Mouse (Mus musculus) embryonic facial prominence, embryonic 14.5 days (tissue): ENCODE data around the gene 2310046K23Rik. TPM values are rescaled to one million over a fixed set of nuclear protein-coding genes. Genes with fewer than 3 reads are reported as not detected.
"Not testable (repeated sequence)": the region's sequence is repeated elsewhere in the genome, so short reads cannot be mapped to it uniquely, and the experiment has no call there.

Experiments
- ATAC-seq: fragments of 200-750 bp; cut with Nextera tagmentation; 2 replicates; pipeline ENCODE4 v1.8.0; 2017; ENCODE audit warnings: low read depth, moderate number of reproducible peaks, moderate TSS enrichment
- DNase-seq: peaks from one replicate; pipeline ENCODE4 v3.0.0-alpha.2; 2015; ENCODE audit warnings: low spot score
- H3K27ac ChIP-seq: fragments of 300-500 bp; sonication (generic); replicated peaks from 2 replicates; pipeline ENCODE4 v1.5.1; 2014; ENCODE audit warnings: low read depth, mild to moderate bottlenecking, low read length, moderate library complexity
- H3K27me3 ChIP-seq: fragments of 300-500 bp; sonication (generic); replicated peaks from 2 replicates; pipeline ENCODE4 v1.6.1; 2014; ENCODE audit warnings: low read length; ENCODE audit not compliant: control insufficient read depth, insufficient read depth
- H3K36me3 ChIP-seq: fragments of 300-500 bp; sonication (generic); 2 replicates; pipeline ENCODE4 v1.6.1; 2014; ENCODE audit warnings: low read length, mixed read lengths; ENCODE audit not compliant: control insufficient read depth, insufficient read depth
- H3K4me1 ChIP-seq: fragments of 300-500 bp; sonication (generic); 2 replicates; pipeline ENCODE4 v1.6.1; 2014; ENCODE audit warnings: antibody characterized with exemption, low read length; ENCODE audit not compliant: control insufficient read depth, insufficient read depth
- H3K4me2 ChIP-seq: fragments of 300-500 bp; sonication (generic); 2 replicates; pipeline ENCODE4 v1.6.1; 2014; ENCODE audit warnings: low read depth, mild to moderate bottlenecking, low read length, moderate library complexity, mixed read lengths
- H3K4me3 ChIP-seq: fragments of 300-500 bp; sonication (generic); 2 replicates; pipeline ENCODE4 v1.5.1; 2014; ENCODE audit warnings: low read depth, mild to moderate bottlenecking, low read length
- H3K9ac ChIP-seq: fragments of 300-500 bp; sonication (generic); 2 replicates; pipeline ENCODE4 v1.6.1; 2014; ENCODE audit warnings: low read depth, mild to moderate bottlenecking, low read length, moderate library complexity, mixed read lengths
- H3K9me3 ChIP-seq: fragments of 300-500 bp; sonication (generic); 2 replicates; pipeline ENCODE4 v1.6.1; 2016; ENCODE audit warnings: low read length; ENCODE audit not compliant: control insufficient read depth
- WGBS: fragments of 180-500 bp; shearing (Covaris S2); extraction: QIAGEN DNeasy Blood & Tissue Kit; methylation state at CpG from one replicate; pipeline ENCODE4 v1.1.7; 2014; 5-methylcytosine and 5-hydroxymethylcytosine counted together
- polyA plus RNA-seq: library from polyadenylated mRNA; unstranded; fragments of >200 nt; fragmentation: Nextera tagmentation; extraction: Ambion mirVana; gene quantifications from 2 replicates; pipeline ENCODE4 v1.2.1, GENCODE M21; 2014

Gene 2310046K23Rik
- polyA plus RNA-seq, 1 experiment from 2014 or later: 0.89 TPM

DNA sequence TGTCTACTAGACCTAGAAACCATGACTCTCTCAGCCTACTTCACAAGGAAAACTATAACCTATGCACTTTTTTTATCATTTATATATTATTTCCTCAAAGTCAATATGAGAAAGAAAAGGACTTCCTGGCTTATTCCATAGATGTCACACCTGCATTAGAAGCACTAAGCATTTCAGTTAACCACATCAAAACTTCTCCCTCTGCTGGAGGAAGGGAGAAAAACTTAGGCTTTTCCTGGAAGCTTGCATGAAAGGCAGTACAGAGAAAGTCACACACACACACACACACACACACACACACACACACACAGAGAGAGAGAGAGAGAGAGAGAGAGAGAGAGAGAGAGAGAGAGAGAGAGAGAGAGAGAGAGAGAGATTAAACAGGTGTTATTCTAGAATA lies 22.0 kb downstream of the 2310046K23Rik start:
- Histone ChIP-seq H3K27me3 (no peaks in the 10 kb centered on the region), H3K36me3 (no peaks in the 10 kb centered on the region), H3K4me1 (no peaks in the 10 kb centered on the region), H3K27ac (no peak overlapping the region), H3K9ac (no peak overlapping the region), H3K9me3 (no peaks in the 10 kb centered on the region), H3K4me2 (no peak overlapping the region), H3K4me3 (no peak overlapping the region)
- ATAC-seq (no peak), DNase-seq (peak; percentile 16)

GRCm38 (mm10) chr3:92510786-92511185 lies 23.5 kb downstream of the 2310046K23Rik start:
- no peaks in the 10 kb centered on the region for H3K9me3 ChIP-seq
- no peak overlapping the region for H3K4me3 ChIP-seq
- no peak for ATAC-seq
- H3K4me1 ChIP-seq: no peaks in the 10 kb centered on the region
- no peaks in the 10 kb centered on the region for H3K36me3 ChIP-seq
- no peak overlapping the region for H3K4me2 ChIP-seq
- no peak overlapping the region for H3K9ac ChIP-seq
- DNase-seq: peak; percentile 40
- no peaks in the 10 kb centered on the region for H3K27me3 ChIP-seq
- H3K27ac ChIP-seq: no peak overlapping the region

DNA sequence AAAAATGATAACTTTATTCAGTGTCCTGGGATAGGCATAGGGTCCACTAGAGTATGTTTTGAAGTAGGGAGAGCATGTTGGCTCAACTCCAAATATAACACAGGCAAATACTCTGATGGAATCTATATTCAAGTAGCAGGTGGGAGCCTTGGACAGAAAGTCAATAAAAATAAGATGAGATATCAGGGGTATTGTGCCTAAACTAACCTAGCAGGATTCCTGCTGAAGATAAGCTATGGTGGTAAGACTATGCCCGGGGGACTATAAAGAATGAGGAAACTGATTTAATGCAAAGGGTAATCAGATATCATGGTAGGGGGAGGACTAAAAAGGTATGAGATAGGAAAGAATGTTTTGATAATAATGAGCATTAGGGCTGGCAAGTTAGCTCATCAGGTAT lies 26.1 kb downstream of the 2310046K23Rik start:
- no peaks in the 10 kb centered on the region for H3K36me3 ChIP-seq
- ATAC-seq: no peak

DNA sequence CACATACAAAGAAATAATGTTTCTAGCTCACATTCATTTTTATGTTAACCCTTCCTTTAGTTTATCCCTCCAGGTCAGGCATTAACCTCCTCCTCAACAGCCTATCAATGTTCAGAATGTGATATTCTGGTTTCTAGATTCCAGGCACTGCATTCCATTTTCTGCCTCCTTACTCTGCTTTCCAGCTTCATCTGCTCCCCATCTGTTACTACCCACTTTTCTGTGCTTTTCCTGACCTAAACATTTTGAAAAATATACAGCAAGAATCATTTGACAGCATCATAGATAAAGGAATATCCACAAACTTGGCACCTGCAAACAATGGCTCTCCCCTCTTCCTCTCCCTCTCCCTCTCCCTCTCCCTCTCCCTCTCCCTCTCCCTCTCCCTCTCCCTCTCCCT lies 30.8 kb downstream of the 2310046K23Rik start:
- DNase-seq: no peak
- Histone ChIP-seq H3K4me2 (no peak overlapping the region), H3K9me3 (no peaks in the 10 kb centered on the region), H3K36me3 (no peaks in the 10 kb centered on the region), H3K4me1 (no peaks in the 10 kb centered on the region), H3K4me3 (no peak overlapping the region), H3K9ac (no peak overlapping the region), H3K27ac (no peak overlapping the region), H3K27me3 (no peaks in the 10 kb centered on the region)
- no peak for ATAC-seq

More for the DNA sequence above, 26.1 kb downstream of the 2310046K23Rik start:
- WGBS: 78% methylated on average over 1 of the region's 1 CpGs
- H3K27ac ChIP-seq: no peak overlapping the region
- no peak for DNase-seq
- no peaks in the 10 kb centered on the region for H3K9me3 ChIP-seq
- H3K4me2 ChIP-seq: no peak overlapping the region
- H3K4me3 ChIP-seq: no peak overlapping the region
- no peaks in the 10 kb centered on the region for H3K4me1 ChIP-seq
- H3K9ac ChIP-seq: no peak overlapping the region
- H3K27me3 ChIP-seq: no peaks in the 10 kb centered on the region

DNA sequence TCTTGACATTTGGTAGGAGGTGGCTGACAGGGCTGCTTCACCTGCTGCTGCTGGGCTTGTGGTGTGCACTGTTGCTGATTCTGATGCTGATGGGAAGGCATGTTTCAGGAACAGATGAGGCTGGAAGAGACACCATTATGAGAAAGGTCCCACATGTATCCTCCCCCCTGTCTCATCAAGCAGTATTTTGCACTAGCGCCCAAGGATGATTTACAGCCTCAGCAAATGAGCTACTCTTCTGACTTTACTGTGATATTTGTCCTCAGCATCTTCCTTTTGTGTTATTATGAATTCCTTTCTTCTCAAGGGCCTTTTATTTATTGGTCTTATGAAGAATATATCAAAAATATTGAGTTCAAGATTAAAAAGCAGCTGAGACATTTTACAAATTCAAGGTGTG lies 33.9 kb downstream of the 2310046K23Rik start, which contains the start of gene Sprr4:
TSS of gene Sprr4 (minus strand) at position 101 of the 400 bp plus-strand sequence.
- no peak within 1 kb of the TSS for H3K4me3 ChIP-seq
- no peak within 1 kb of the TSS for H3K9ac ChIP-seq
- no peaks in the 10 kb centered on the region for H3K4me1 ChIP-seq
- H3K36me3 ChIP-seq: no peaks in the 10 kb centered on the region
- no peak within 1 kb of the TSS for H3K4me2 ChIP-seq
- no peaks in the 10 kb centered on the region for H3K9me3 ChIP-seq
- WGBS: 96% methylated on average over 1 of the region's 1 CpGs
- no peak within 1 kb of the TSS for H3K27ac ChIP-seq
- DNase-seq: no peak
- no peaks in the 10 kb centered on the region for H3K27me3 ChIP-seq
- no peak for ATAC-seq

DNA sequence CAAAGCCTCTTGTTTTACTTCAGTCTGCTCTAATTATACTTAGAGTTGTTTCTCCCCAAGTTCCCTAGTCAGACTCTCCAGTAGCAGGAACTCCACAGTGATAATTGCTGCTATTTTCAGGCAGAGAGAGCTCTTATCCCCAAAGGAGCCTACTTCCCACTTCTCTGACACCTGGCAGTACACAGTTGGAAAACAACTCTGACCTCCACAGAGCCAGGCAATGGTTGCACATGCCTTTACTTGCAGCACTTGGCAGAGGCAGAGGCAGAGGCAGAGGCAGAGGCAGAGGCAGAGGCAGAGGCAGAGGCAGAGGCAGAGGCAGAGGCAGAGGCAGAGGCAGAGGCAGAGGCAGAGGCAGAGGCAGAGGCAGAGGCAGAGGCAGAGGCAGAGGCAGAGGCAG lies 44.0 kb downstream of the 2310046K23Rik start:
- H3K9ac ChIP-seq, DNase-seq, H3K4me1 ChIP-seq, ATAC-seq, H3K36me3 ChIP-seq, H3K27ac ChIP-seq, H3K9me3 ChIP-seq, H3K4me3 ChIP-seq, H3K27me3 ChIP-seq, H3K4me2 ChIP-seq: not testable (repeated sequence)

DNA sequence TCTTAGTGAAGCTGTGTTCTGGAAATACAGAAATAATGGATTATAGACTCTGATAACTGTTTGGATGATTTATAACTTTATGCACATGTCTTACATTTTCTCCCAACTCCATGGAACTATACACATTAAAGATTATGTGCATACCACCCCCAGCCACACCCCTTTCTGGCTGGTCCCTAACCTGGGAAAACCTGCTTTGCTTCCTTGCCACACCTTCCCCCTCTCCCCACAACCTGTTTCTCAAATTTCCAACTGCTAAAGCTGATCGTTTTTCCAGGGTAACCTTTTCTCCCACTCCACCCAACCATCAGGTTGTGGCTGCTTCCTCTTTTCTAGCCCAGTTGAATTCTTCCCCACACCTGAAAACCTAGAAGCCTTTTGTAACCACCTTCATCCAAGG lies 48.0 kb downstream of the 2310046K23Rik start:
- H3K4me3 ChIP-seq: no peak overlapping the region
- DNase-seq: peak; percentile 72
- H3K9ac ChIP-seq: no peak overlapping the region
- no peaks in the 10 kb centered on the region for H3K27me3 ChIP-seq
- peak; percentile 80; the same call in 1 of the 2 replicates for ATAC-seq
- no peak overlapping the region for H3K4me2 ChIP-seq
- 30% methylated on average over 1 of the region's 1 CpGs for WGBS
- H3K36me3 ChIP-seq: no peaks in the 10 kb centered on the region
- no peak overlapping the region for H3K27ac ChIP-seq
- H3K4me1 ChIP-seq: no peaks in the 10 kb centered on the region
- no peaks in the 10 kb centered on the region for H3K9me3 ChIP-seq

DNA sequence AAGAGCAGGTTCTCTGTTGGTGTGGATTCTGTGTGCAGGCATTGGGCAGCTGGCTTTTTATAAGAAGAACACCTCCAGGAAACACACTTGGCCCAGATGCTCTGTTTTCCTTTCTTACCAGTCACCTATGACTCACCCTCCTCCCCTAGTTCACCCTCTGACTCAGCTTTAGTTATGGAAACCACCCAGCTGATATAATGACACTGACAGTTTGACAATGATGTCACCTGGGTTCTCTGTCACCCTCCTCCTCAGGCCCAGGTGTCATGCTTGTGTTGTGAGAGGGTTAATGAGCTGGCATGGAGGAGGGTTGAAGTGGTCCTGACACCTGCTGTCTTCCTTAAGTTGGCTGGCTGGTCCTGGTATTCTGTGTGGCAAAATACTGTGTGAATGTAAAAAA lies 48.4 kb downstream of the 2310046K23Rik start, which contains the start of gene Sprr1a:
TSS of gene Sprr1a (minus strand) at position 33 of the 400 bp plus-strand sequence.
- no peaks in the 10 kb centered on the region for H3K9me3 ChIP-seq
- no peak within 1 kb of the TSS for H3K4me3 ChIP-seq
- 0 out of 2 replicates have a peak within 1 kb of the TSS, but pooled peaks have one; percentile 10 for H3K27ac ChIP-seq
- DNase-seq: peak; percentile 31
- H3K4me1 ChIP-seq: no peaks in the 10 kb centered on the region
- H3K36me3 ChIP-seq: no peaks in the 10 kb centered on the region
- ATAC-seq: peak; percentile 75; the same call in 1 of the 2 replicates
- H3K9ac ChIP-seq: no peak within 1 kb of the TSS
- H3K27me3 ChIP-seq: no peaks in the 10 kb centered on the region
- H3K4me2 ChIP-seq: no peak within 1 kb of the TSS
